Mouse (Mus musculus) mouse embryonic stem cell (cell line): ENCODE data around the gene 2700097O09Rik.
"Not testable (repeated sequence)": the region's sequence is repeated elsewhere in the genome, so short reads cannot be mapped to it uniquely, and the experiment has no call there.

ENCODE experiments used
- in situ Hi-C, 2 experiments: fragments of 300-500 bp; cut with MboI; formaldehyde crosslinking; loops; 1 replicate in 1 of 2; 3 replicates in 1 of 2; pipeline ENCODE4 v1.14.3; 2019 to 2020; ENCODE audit warnings: low sequenced_read_pairs in 2 of 2, low pct_unique_long_range_greater_than_20kb in 1 of 2, mixed read lengths in 1 of 2; ENCODE audit not compliant: unreplicated experiment in 1 of 2

Gene 2700097O09Rik

GRCm38 (mm10) chr12:55079726-55080600 is at the start of gene 2700097O09Rik, which contains the start of gene Srp54a:
2700097O09Rik (minus strand) TSS chr12:55080110.
Srp54a (plus strand) TSS chr12:55080262.
- in situ Hi-C loops = not testable (repeated sequence)

- in situ Hi-C loops = not testable (repeated sequence)
Observed at GRCm38 (mm10) chr12:55124731-55125130, 44.8 kb upstream of the 2700097O09Rik start.

- in situ Hi-C loops = not testable (repeated sequence)
Observed at GRCm38 (mm10) chr12:55124242-55124641, 44.3 kb upstream of the 2700097O09Rik start, which contains the start of gene Fam177a. Fam177a (plus strand) TSS chr12:55124469.

- in situ Hi-C loops = not testable (repeated sequence)
Observed at GRCm38 (mm10) chr12:55112616-55113015, 32.7 kb upstream of the 2700097O09Rik start.

DNA sequence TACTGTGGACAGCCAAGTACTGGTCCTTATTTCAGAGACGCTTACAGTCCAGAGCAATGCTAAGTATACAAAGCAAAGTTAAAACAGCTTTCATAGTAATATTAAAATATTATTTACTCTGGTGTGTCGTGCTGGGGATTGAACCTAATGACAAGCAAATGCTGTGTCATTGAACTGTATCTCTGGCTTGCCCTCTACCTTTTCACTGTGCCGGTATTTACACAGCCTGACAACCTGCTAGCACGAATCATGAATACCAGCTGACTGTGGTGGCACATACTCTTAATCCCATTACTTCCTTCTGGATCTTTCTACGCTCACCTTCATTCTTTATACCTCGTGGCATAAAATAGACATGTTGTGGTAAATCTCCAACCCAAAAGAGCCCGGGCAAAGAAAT is 12.2 kb upstream of the 2700097O09Rik start:
- in situ Hi-C loops = not testable (repeated sequence)

DNA sequence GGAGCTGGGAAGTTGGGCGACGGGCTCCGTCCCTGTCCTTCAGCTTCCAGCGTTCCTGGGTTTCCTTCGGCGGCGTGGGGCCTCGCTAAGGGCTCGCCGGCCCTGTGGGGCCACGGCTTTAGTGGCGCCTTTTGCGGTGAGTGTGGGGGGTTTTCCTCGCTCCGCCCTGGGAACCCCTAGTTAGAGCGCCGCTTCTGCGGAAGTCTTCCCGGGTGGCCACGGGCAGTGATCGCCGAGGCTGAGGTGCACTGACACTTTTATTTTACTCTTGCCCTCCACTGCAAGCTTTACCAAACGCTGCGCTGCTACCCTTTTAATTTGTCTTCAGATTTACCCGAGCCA is 662 bp upstream of the 2700097O09Rik start:
- in situ Hi-C loops = not testable (repeated sequence)

- in situ Hi-C loops = not testable (repeated sequence)
Observed at GRCm38 (mm10) chr12:55078706-55079105, 1.2 kb downstream of the 2700097O09Rik start.

GRCm38 (mm10) chr12:55075296-55075695 is 4.6 kb downstream of the 2700097O09Rik start:
- in situ Hi-C loops = no loop called here

DNA sequence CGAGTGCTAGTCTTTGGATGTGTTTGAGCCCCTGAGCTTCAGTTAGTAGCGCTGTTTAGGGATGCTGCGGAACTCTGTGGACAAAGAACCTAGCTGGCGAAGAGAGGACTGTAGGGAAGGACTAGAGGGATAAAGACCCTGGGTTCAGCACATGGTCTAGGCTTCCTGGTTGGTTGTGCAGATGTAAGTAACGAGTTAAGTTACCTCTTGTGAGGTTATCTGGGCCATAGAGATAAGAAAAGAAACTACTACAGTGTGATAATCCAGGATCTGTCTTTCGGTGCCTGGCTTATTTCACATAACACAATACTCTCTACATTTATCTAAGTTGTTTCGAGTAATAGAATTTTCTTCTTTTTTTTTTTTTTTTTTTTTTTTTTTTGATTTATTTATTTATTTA is 6.2 kb downstream of the 2700097O09Rik start:
- in situ Hi-C loops = no loop called here

- in situ Hi-C loops = no loop called here
Observed at GRCm38 (mm10) chr12:55072495-55072894, 7.4 kb downstream of the 2700097O09Rik start.

DNA sequence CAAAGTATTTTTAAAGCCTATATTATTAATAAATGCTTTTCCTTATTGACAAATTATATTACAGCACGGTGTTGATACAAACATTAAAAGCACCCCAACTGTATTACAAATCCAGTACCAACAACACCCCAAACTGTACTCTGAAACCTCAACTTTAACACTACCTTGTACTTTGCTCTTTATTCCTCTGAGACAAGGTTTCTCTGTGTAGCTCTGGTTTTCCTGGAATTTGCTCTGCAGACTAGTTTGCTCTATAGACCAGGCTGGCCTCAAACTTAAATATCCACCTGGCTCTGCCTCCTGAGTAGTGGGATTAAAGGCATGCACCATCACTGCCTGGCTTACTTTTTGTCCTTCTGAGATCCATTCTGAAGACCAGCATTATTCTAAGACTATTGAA is 17.8 kb downstream of the 2700097O09Rik start:
- in situ Hi-C loops = no loop called here

DNA sequence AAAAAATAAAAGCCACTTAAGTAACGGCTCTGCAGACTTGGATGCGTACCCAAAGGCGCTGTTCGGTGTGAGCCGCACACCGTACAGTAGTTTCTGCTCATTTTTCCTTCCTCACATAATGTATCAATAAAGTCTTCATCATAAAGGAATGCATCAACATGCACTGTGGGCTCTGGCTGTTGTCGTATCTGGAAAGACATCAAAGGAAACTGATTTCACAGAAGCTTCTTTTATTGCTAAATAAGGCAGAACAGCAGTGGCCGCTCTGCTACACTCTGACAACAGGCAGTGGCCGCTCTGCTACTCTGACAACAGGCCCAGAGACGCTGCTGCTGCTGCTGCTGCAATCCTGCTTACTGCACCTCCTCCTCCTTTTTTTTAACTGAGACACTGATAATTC is 18.9 kb downstream of the 2700097O09Rik start:
- in situ Hi-C loops = no loop called here

GRCm38 (mm10) chr12:55060212-55060898 is 19.6 kb downstream of the 2700097O09Rik start:
- in situ Hi-C loops = no loop called here

- in situ Hi-C loops = no loop called here
Observed at GRCm38 (mm10) chr12:55059812-55060211, 20.1 kb downstream of the 2700097O09Rik start.

GRCm38 (mm10) chr12:55058865-55059615 is 20.9 kb downstream of the 2700097O09Rik start:
- in situ Hi-C loops = no loop called here

- in situ Hi-C loops = no loop called here
Observed at GRCm38 (mm10) chr12:55056703-55057102, 23.2 kb downstream of the 2700097O09Rik start.

DNA sequence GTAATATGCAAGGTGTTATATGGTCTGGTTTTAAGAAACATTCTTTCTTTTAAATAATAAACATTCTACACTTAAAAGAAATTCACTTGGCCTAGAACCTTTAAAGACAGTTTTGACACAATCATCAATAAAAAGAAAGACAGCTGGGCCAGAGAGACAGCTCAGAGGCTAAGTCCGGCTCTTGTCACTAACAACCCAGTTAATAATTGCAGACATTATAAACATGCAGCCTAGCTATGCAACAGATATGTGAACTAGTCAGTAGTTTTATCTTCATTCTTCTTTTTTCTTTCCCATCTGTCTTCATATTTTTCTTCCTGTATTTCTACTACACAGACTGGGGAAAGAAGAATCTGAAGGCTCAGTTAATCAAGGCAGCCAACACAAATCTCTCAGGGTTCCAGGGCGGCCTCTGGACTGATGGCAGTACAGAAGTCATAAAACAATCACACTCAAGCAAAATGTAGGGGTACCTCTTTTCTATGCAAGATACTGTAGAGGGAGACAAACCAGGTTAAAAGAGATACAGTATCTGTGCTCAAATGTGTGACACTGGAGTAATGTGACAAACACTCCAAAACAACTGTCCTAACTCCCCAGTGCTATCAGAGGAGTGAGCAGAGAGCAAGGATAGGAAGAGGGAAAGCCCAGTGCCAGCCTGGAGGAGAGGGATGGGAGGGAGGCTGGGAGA is 25.2 kb downstream of the 2700097O09Rik start:
- in situ Hi-C loops = no loop called here

DNA sequence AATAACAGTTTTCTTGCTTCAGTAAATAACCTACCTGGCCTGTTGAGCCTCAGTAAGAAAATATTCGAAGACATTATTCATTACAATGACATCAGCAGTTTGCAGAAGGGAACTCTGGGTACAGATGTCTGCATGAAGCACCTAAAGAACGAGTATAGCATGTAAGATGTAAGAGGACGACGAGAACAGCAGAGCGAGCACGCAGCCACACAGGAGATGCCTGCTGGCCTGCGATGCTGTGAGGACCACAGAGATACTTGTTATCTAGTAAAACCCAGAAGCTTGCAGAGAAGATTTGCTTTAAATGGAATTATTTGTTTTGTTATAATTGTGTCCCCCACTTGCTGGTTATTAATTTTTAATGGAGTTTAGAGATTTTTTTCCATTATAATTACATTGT is 26.6 kb downstream of the 2700097O09Rik start:
- in situ Hi-C loops = no loop called here
